Mouse (Mus musculus) forebrain, embryonic 14.5 days (tissue): ENCODE measurements around the gene Helz2. TPM values are rescaled to one million over a fixed set of nuclear protein-coding genes. Genes with fewer than 3 reads are reported as not detected.

Experiments
- ATAC-seq: fragments of 200-750 bp; cut with Nextera tagmentation; 2 replicates; pipeline ENCODE4 v1.8.0; 2017; ENCODE audit warnings: mild to moderate bottlenecking, moderate library complexity
- DNase-seq: peaks from one replicate; pipeline ENCODE4 v3.0.0-alpha.2; 2015; ENCODE audit warnings: low spot score
- H3K27ac ChIP-seq: fragments of 300-500 bp; sonication (generic); 2 replicates; pipeline ENCODE4 v1.5.1; 2014; ENCODE audit warnings: low read depth, mild to moderate bottlenecking, control low read depth, low read length, moderate library complexity
- H3K27me3 ChIP-seq: fragments of 300-500 bp; sonication (generic); replicated peaks from 2 replicates; pipeline ENCODE4 v1.6.1; 2014; ENCODE audit warnings: low read length, control low read depth, mixed read lengths; ENCODE audit not compliant: control insufficient read depth, insufficient read depth
- H3K36me3 ChIP-seq: fragments of 300-500 bp; sonication (generic); 2 replicates; pipeline ENCODE4 v1.6.1; 2014; ENCODE audit warnings: low read length, control low read depth; ENCODE audit not compliant: control insufficient read depth, insufficient read depth
- H3K4me1 ChIP-seq: fragments of 300-500 bp; sonication (generic); 2 replicates; pipeline ENCODE4 v1.6.1; 2014; ENCODE audit warnings: antibody characterized with exemption, low read length, control low read depth; ENCODE audit not compliant: control insufficient read depth, insufficient read depth
- H3K4me2 ChIP-seq: fragments of 300-500 bp; sonication (generic); 2 replicates; pipeline ENCODE4 v1.6.1; 2014; ENCODE audit warnings: mild to moderate bottlenecking, control low read depth, low read length
- H3K4me3 ChIP-seq: fragments of 300-500 bp; sonication (generic); 2 replicates; pipeline ENCODE4 v1.5.1; 2014; ENCODE audit warnings: low read depth, low read length, control low read depth
- H3K9ac ChIP-seq: fragments of 300-500 bp; sonication (generic); 2 replicates; pipeline ENCODE4 v1.6.1; 2014; ENCODE audit warnings: mild to moderate bottlenecking, low read length, control low read depth, moderate library complexity
- H3K9me3 ChIP-seq: fragments of 300-500 bp; sonication (generic); replicated peaks from 2 replicates; pipeline ENCODE4 v1.6.1; 2016; ENCODE audit warnings: low read length, control low read depth, mixed read lengths; ENCODE audit not compliant: control insufficient read depth
- WGBS: fragments of 180-500 bp; shearing (Covaris S2); extraction: QIAGEN DNeasy Blood & Tissue Kit; methylation state at CpG from one replicate; pipeline ENCODE4 v1.1.7; 2014; 5-methylcytosine and 5-hydroxymethylcytosine counted together
- polyA plus RNA-seq: library from polyadenylated mRNA; unstranded; fragments of >200 nt; fragmentation: Nextera tagmentation; extraction: Ambion mirVana; gene quantifications from 2 replicates; pipeline ENCODE4 v1.2.1, GENCODE M21; 2014

Helz2 gene
- polyA plus RNA-seq, 1 experiment from 2014 or later = 0.33 TPM

DNA sequence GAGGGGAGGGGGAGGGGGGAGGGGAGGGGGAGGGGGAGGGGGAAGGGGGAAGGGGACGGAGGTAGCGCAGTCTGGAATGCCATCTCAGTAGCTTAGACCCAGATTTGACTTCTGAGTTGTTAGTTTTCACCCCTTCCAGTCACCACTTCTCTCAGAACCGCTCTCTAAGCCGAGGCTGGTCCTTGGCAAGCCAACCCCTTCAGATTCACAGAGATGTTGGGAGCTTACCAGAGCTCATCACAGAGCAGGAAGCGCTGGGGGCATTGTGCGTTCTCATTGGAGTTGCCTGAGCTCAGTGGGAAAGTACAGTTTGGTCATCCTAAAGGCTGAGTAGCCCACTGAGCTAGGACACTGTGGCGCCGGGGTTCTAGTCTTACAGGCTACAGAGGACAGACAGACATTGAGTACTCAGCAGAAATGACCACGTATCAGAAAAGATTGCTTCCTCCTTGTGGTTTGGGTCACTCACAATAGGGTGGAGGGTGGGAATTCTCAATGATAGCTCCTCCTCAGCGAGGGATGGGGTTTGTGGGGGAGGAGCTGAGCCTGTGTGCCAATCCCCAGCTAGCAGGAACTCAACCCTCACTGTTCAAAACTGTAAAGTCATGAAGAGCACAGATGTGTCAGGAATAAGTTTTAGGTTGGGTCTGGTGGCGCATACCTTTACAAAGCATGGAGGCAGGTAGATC lies 2.0 kb upstream of the Helz2 start:
- Histone ChIP-seq H3K27ac (no peak overlapping the region), H3K9me3 (no peaks in the 10 kb centered on the region), H3K4me1 (0 out of 2 replicates have a peak, but pooled peaks cover 3% of the 10 kb centered on the region), H3K4me3 (no peak overlapping the region), H3K36me3 (no peaks in the 10 kb centered on the region), H3K27me3 (no peaks in the 10 kb centered on the region), H3K4me2 (no peak overlapping the region), H3K9ac (no peak overlapping the region)
- DNase-seq = no peak
- WGBS = 34% methylated on average over 11 of the region's 11 CpGs
- ATAC-seq = no peak

DNA sequence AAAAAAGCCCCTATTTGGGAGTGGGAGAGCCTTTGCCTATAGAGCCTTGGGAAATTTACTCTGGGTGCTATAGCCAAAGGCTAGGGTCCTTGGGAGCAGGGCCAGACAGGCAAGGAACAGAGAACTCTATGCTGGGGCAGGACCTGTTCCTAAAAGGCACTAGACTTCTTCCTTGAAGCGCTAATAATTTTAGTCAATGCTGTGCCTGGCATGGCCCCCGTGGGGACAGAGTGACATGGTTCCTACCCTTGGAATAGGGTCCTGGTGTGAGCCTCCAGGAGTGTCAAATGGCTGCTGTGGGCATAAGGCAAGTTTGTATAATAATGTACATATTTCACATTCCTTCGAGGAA lies 463 bp upstream of the Helz2 start:
- 70% methylated on average over 3 of the region's 3 CpGs for WGBS
- H3K4me2 ChIP-seq = peak overlapping the region; percentile 40; the same call in 1 of the 2 replicates
- H3K27me3 ChIP-seq = no peaks in the 10 kb centered on the region
- H3K36me3 ChIP-seq = no peaks in the 10 kb centered on the region
- no peak overlapping the region for H3K4me3 ChIP-seq
- no peak overlapping the region for H3K9ac ChIP-seq
- 0 out of 2 replicates have a peak, but pooled peaks cover 3% of the 10 kb centered on the region for H3K4me1 ChIP-seq
- no peaks in the 10 kb centered on the region for H3K9me3 ChIP-seq
- H3K27ac ChIP-seq = no peak overlapping the region
- DNase-seq (no peak), ATAC-seq (no peak)

DNA sequence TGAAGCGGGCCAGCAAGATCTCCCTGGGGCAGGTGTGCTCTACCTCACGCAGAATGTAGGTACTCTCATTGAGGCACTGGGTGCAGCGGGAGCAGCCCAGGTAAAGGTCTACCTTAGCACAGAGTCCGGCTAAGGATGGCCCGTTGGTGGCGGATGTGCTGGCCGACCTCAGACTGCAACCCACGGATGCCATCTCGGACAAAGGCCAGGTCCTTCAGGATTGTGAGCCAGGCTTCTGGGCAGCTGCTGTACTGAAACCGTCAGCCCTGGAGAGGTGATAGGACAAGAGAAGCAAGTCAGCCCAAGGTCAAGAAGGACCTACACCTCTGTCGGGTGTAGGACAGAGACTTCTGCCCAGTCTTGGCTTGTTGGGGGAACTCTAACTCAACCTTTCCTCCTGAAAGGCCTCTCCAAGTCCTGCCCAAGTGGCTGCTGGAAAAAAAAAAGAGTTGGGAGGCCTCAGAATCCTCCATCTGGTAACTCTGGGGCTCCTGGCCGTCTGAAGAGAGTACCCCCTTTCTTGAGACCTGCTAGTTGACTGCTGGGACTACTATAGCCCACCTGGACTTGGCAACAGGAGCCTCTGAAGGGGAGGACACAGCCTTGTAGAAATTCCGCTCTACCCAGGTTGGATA lies 904 bp downstream of the Helz2 start:
- no peaks in the 10 kb centered on the region for H3K9me3 ChIP-seq
- no peak for DNase-seq
- no peaks in the 10 kb centered on the region for H3K27me3 ChIP-seq
- WGBS = 91% methylated on average over 13 of the region's 13 CpGs
- no peak overlapping the region for H3K4me3 ChIP-seq
- H3K9ac ChIP-seq = no peak overlapping the region
- no peak overlapping the region for H3K4me2 ChIP-seq
- no peak overlapping the region for H3K27ac ChIP-seq
- no peaks in the 10 kb centered on the region for H3K36me3 ChIP-seq
- H3K4me1 ChIP-seq = 0 out of 2 replicates have a peak, but pooled peaks cover 3% of the 10 kb centered on the region
- ATAC-seq = no peak

DNA sequence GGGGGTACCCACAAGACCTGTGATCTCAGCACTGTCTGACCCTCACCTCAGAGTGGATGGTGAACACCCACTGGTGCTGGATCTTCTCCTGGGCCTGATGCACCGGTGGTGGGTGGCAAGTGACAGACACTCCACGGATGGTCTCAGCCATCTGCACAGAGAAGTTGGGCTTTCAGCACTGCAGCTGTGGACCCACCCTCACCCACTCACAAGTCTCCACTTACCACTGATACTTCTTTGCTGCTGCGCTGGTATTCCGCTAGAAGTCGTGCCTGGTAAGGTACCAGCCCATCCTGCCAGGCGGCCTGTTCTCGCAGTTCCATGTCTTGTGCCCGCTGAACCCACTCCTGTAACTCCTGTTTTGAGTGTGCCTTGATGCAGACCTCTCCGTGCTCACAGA lies 2.6 kb downstream of the Helz2 start:
- no peak overlapping the region for H3K9ac ChIP-seq
- H3K4me2 ChIP-seq = no peak overlapping the region
- H3K27ac ChIP-seq = no peak overlapping the region
- ATAC-seq = no peak
- H3K36me3 ChIP-seq = no peaks in the 10 kb centered on the region
- 93% methylated on average over 9 of the region's 9 CpGs for WGBS
- H3K4me3 ChIP-seq = no peak overlapping the region
- H3K4me1 ChIP-seq = 0 out of 2 replicates have a peak, but pooled peaks cover 3% of the 10 kb centered on the region
- no peaks in the 10 kb centered on the region for H3K27me3 ChIP-seq
- no peak for DNase-seq
- no peaks in the 10 kb centered on the region for H3K9me3 ChIP-seq

DNA sequence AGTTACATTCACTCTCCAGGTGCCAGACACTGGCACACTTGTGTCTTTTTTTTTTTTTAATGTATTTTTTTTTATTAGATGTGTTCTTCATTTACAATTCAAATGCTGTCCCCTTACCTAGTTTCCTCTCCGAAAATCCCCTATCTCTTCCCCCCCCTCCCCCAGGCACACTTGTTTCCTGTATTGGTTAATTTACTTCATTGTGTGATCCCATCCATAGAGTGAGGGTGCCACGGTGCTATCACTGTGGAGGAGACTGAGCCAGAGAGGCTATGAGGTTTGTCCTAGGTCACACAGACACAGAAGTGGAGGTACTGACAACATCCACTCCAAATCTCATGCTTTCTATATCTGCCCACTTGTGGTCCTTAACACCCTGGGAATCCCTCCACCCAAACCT lies 3.0 kb downstream of the Helz2 start:
- H3K9ac ChIP-seq = no peak overlapping the region
- 0 out of 2 replicates have a peak, but pooled peaks cover 3% of the 10 kb centered on the region for H3K4me1 ChIP-seq
- no peak overlapping the region for H3K4me3 ChIP-seq
- no peak for ATAC-seq
- no peak overlapping the region for H3K4me2 ChIP-seq
- no peaks in the 10 kb centered on the region for H3K9me3 ChIP-seq
- no peaks in the 10 kb centered on the region for H3K27me3 ChIP-seq
- WGBS = 67% methylated on average over 2 of the region's 2 CpGs
- no peak overlapping the region for H3K27ac ChIP-seq
- DNase-seq = no peak
- H3K36me3 ChIP-seq = no peaks in the 10 kb centered on the region

DNA sequence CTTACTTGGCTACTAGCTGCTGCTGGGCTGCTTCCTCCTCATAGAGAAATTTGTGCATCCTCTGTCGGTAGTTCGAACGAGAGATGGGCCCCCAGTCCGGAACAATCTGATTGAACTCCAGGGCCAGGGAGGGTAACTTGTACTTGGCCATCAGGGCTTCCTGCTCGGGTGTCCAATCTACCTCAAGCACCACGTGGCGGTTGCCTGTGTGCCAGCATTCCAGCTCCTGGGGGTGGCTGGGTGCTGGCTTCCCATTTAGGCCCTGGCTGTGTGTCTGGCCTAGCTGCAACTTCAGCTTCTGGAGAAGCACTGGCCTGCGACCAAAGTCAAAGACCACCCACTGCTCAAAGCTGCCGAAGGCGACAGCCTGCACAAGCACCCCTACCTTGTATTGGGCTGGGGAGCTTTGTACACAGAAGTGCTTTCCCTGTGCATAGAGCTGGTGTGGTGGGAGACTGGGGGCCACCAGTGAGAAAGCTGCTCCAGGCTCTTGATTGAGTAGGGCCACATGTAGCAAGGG lies 3.7 kb downstream of the Helz2 start:
- DNase-seq = no peak
- no peak overlapping the region for H3K9ac ChIP-seq
- H3K27ac ChIP-seq = no peak overlapping the region
- H3K27me3 ChIP-seq = no peaks in the 10 kb centered on the region
- no peak overlapping the region for H3K4me2 ChIP-seq
- no peaks in the 10 kb centered on the region for H3K9me3 ChIP-seq
- H3K36me3 ChIP-seq = no peaks in the 10 kb centered on the region
- 0 out of 2 replicates have a peak, but pooled peaks cover 3% of the 10 kb centered on the region for H3K4me1 ChIP-seq
- ATAC-seq = no peak
- WGBS = 74% methylated on average over 10 of the region's 10 CpGs
- H3K4me3 ChIP-seq = no peak overlapping the region

DNA sequence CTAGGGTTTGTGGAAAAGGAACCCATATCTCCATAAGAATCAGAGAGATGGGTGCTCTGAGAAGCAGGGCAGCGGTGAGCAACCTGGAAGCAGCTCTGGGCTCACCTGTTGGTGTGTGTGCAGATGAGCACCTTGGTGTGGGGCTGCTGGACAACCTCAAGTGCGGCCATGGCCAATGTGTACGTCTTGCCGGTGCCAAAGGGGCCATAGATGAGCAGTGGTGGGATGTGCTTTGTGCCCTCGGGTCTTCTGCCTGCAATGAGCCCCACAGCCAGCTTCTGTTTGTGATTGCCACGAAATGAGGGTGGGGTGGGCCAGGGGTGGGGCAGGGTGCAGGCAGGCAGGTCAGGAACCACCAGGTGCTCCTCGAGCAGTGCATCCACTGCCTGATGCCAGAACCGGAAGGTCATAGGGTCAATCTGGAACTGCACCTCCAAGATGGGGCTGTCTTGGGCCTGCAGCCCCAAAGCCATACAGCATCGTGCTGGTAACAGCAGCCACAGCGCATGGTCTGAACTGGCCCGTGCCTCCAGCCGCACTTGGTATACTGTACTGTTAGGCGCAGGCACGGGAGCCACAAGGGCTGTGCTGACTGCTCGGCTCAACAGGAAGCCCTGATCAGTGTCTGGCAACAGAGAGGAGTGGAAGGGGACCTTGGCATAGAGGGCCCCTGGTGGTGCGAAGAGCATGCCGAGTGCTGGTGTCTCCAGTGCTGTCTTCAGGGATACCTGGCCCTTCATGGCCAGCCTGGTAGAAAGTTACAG lies 4.4 kb downstream of the Helz2 start:
- Histone ChIP-seq H3K9ac (no peak overlapping the region), H3K4me2 (no peak overlapping the region), H3K9me3 (no peaks in the 10 kb centered on the region), H3K27me3 (no peaks in the 10 kb centered on the region), H3K27ac (no peak overlapping the region), H3K36me3 (no peaks in the 10 kb centered on the region), H3K4me1 (0 out of 2 replicates have a peak, but pooled peaks cover 3% of the 10 kb centered on the region), H3K4me3 (no peak overlapping the region)
- ATAC-seq = no peak
- no peak for DNase-seq
- WGBS = 90% methylated on average over 17 of the region's 17 CpGs

DNA sequence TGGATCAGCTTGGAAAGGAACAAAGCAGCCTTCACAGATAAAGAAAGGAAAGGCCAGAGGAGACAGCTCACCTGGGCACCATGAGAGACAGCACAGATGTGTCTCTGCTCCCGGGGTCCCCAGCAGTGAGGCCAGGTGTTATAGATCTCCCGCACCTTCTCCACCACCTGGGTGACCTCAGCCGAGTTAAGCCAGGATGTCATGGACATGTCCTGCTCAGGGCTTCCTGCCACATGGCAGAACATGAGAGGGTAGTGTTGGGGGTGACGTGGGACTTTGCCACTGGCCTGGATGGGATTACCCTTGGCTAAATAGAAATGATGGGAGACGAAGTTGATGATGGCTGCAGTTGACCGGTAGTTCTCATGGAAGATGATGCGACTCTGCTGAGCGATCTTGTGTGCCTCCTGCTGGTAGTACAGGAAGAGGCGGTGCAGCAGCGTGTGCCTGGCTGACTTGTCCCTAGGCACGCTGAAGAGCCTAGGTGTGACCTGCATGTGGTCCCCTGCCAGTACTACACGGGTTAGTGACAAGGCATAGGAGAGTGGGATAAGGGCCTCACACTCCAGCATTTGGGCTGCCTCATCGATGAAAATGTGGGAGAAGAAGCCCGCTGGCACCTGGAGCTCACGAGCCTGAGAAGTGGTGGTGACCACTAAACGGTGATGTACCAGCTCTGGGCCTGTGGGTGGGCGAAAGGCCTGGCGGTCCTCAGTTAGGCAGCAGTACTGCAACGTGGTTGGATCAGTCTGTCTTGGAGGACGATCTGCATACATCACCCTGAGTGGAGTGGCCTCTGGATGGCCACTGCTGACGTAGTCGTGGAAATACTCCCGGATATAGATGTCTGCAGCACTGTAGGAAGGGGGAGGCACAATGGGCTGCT lies 5.9 kb downstream of the Helz2 start:
- DNase-seq = no peak
- H3K4me2 ChIP-seq = no peak overlapping the region
- H3K4me1 ChIP-seq = no peaks in the 10 kb centered on the region
- H3K36me3 ChIP-seq = no peaks in the 10 kb centered on the region
- no peak for ATAC-seq
- no peak overlapping the region for H3K4me3 ChIP-seq
- H3K27me3 ChIP-seq = no peaks in the 10 kb centered on the region
- H3K9ac ChIP-seq = no peak overlapping the region
- no peaks in the 10 kb centered on the region for H3K9me3 ChIP-seq
- H3K27ac ChIP-seq = no peak overlapping the region
- 85% methylated on average over 23 of the region's 23 CpGs for WGBS
